Mouse (Mus musculus): ENCODE data around the gene Mtf2. TPM values are rescaled to one million over a fixed set of nuclear protein-coding genes. Genes with fewer than 3 reads are reported as not detected.
A peak's percentile ranks its signal among the peaks of the same experiment; 100 is the strongest.

The Mtf2 gene
- total and polyA plus RNA-seq, 2 experiments: 4.3 to 9.8 TPM

DNA sequence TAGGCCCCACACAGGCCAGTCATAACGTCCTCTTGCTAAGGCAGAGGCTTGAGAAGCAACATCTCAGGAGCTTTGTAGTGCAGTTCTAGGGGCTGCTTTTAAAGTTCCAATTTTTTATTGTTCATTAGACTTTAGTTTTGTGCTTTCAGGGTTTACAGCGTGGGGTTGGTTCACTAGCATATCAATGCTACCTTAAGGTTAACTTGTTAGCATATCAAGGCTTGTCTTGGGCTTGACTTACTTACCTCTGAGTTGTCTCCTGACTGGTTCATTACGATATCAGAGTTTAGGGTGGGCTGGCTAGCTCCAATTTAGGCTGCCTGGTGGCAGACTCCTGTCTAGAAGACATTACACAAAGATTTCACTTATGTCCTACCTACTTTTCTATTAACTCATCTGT, 32.2 kb downstream of the Mtf2 start:
- DNase-seq (ENCODE audit: extremely low read depth, low read depth, low spot score): no peak
- WGBS: 95% methylated on average over 3 of the region's 3 CpGs
- no peak overlapping the region for H3K27ac ChIP-seq (replicated peaks; ENCODE audit: insufficient read depth, low read depth, low read length)
- no peaks in the 10 kb centered on the region for H3K79me2 ChIP-seq (ENCODE audit: control insufficient read depth, insufficient read depth, low read length)
- no peak overlapping the region for H3K9ac ChIP-seq (ENCODE audit: low read depth, low read length)
- H3K36me3 ChIP-seq (ENCODE audit: control insufficient read depth, insufficient read depth, low read length): peaks cover 20% of the 10 kb centered on the region
- H3K4me1 ChIP-seq (ENCODE audit: control insufficient read depth, insufficient read depth, low read length): no peaks in the 10 kb centered on the region
- H3K4me3 ChIP-seq (ENCODE audit: insufficient read depth, low read depth, low read length): no peak overlapping the region
- no peaks in the 10 kb centered on the region for H3K27me3 ChIP-seq (ENCODE audit: control insufficient read depth, insufficient read depth, low read length)
- TF ChIP-seq POLR2A (IDR thresholded peaks at IDR 0.05; ENCODE audit: extremely low read depth, insufficient read depth, low read length) (no peak), CTCF (IDR thresholded peaks at IDR 0.05; ENCODE audit: low read depth, low read length) (no peak)

DNA sequence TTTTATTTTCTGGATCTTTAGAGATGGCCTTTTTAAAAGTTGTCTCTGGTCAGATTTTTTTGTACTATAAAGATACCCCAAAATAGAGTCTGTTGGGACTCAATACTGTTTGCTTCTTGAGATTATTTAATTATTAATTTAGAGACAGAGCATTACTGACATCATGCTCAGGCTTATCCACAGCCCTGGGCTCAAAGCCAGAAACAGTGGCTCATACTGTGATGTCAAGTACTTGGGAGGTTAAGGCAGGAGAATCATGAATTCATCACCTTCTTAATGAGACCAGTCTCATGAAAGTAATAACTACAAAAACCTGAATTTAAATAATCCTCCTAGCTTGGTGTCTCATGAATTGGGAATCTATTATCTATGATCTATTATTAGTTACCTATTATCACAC, 34.7 kb downstream of the Mtf2 start:
- Histone ChIP-seq H3K9ac (ENCODE audit: low read depth, low read length) (no peak overlapping the region), H3K79me2 (ENCODE audit: control insufficient read depth, insufficient read depth, low read length) (no peaks in the 10 kb centered on the region), H3K4me1 (ENCODE audit: control insufficient read depth, insufficient read depth, low read length) (no peaks in the 10 kb centered on the region), H3K27ac (replicated peaks; ENCODE audit: insufficient read depth, low read depth, low read length) (no peak overlapping the region), H3K27me3 (ENCODE audit: control insufficient read depth, insufficient read depth, low read length) (no peaks in the 10 kb centered on the region), H3K4me3 (ENCODE audit: insufficient read depth, low read depth, low read length) (no peak overlapping the region), H3K36me3 (ENCODE audit: control insufficient read depth, insufficient read depth, low read length) (peaks cover 23% of the 10 kb centered on the region)
- DNase-seq (ENCODE audit: extremely low read depth, low read depth, low spot score): no peak
- TF ChIP-seq POLR2A (IDR thresholded peaks at IDR 0.05; ENCODE audit: extremely low read depth, insufficient read depth, low read length): no peak
- TF ChIP-seq CTCF (IDR thresholded peaks at IDR 0.05; ENCODE audit: low read depth, low read length): no peak

GRCm38 (mm10) chr5:108104306-108104705, 38.8 kb downstream of the Mtf2 start:
- Histone ChIP-seq H3K79me2 (ENCODE audit: control insufficient read depth, insufficient read depth, low read length) (no peaks in the 10 kb centered on the region), H3K4me1 (ENCODE audit: control insufficient read depth, insufficient read depth, low read length) (no peaks in the 10 kb centered on the region; the same call in 1 of the 2 replicates), H3K27me3 (ENCODE audit: control insufficient read depth, insufficient read depth, low read length) (no peaks in the 10 kb centered on the region), H3K9ac (ENCODE audit: low read depth, low read length) (no peak overlapping the region), H3K27ac (replicated peaks; ENCODE audit: insufficient read depth, low read depth, low read length) (no peak overlapping the region), H3K36me3 (ENCODE audit: control insufficient read depth, insufficient read depth, low read length) (peaks cover 25% of the 10 kb centered on the region), H3K4me3 (ENCODE audit: insufficient read depth, low read depth, low read length) (no peak overlapping the region)
- DNase-seq (ENCODE audit: extremely low read depth, low read depth, low spot score): no peak
- no peak for TF ChIP-seq POLR2A (IDR thresholded peaks at IDR 0.05; ENCODE audit: extremely low read depth, insufficient read depth, low read length)
- WGBS: 86% methylated on average over 5 of the region's 5 CpGs

DNA sequence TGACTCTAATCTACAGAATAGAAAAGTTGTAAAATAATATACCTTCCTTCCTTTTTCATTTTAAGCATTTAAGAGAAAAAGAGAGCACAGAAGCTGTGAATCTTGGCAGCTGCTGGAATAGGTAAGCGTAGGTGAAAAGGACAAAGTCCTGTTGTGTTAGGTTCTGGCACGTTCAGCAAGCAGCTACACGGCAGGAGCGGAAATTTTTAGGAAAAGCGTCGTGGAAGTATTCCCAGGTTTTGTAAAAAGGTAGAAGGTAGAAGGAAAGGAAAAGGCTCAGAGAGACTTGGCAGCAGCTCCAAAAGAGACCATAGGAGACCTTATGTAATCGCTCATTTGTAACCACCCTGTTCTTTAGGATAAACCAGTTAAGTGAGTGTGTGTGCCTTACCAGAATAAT, 43.9 kb downstream of the Mtf2 start:
- Histone ChIP-seq H3K36me3 (ENCODE audit: control insufficient read depth, insufficient read depth, low read length) (peaks cover 15% of the 10 kb centered on the region), H3K4me1 (ENCODE audit: control insufficient read depth, insufficient read depth, low read length) (peaks cover 2% of the 10 kb centered on the region; the same call in 1 of the 2 replicates), H3K27ac (replicated peaks; ENCODE audit: insufficient read depth, low read depth, low read length) (no peak overlapping the region), H3K9ac (ENCODE audit: low read depth, low read length) (peak overlapping the region; percentile 60), H3K27me3 (ENCODE audit: control insufficient read depth, insufficient read depth, low read length) (no peaks in the 10 kb centered on the region), H3K79me2 (ENCODE audit: control insufficient read depth, insufficient read depth, low read length) (no peaks in the 10 kb centered on the region), H3K4me3 (ENCODE audit: insufficient read depth, low read depth, low read length) (peak overlapping the region; percentile 20)
- WGBS: 38% methylated on average over 7 of the region's 7 CpGs
- peak; percentile 88 for DNase-seq (ENCODE audit: extremely low read depth, low read depth, low spot score)
- TF ChIP-seq POLR2A (IDR thresholded peaks at IDR 0.05; ENCODE audit: extremely low read depth, insufficient read depth, low read length) (no peak), CTCF (IDR thresholded peaks at IDR 0.05; ENCODE audit: low read depth, low read length) (no peak)

GRCm38 (mm10) chr5:108117693-108118092, 52.2 kb downstream of the Mtf2 start:
- no peak overlapping the region for H3K27ac ChIP-seq (replicated peaks; ENCODE audit: insufficient read depth, low read depth, low read length)
- H3K79me2 ChIP-seq (ENCODE audit: control insufficient read depth, insufficient read depth, low read length): no peaks in the 10 kb centered on the region
- peaks cover 11% of the 10 kb centered on the region for H3K36me3 ChIP-seq (ENCODE audit: control insufficient read depth, insufficient read depth, low read length)
- DNase-seq (ENCODE audit: extremely low read depth, low read depth, low spot score): no peak
- 95% methylated on average over 4 of the region's 4 CpGs for WGBS
- TF ChIP-seq CTCF (IDR thresholded peaks at IDR 0.05; ENCODE audit: low read depth, low read length) (no peak), POLR2A (IDR thresholded peaks at IDR 0.05; ENCODE audit: extremely low read depth, insufficient read depth, low read length) (no peak)
- H3K9ac ChIP-seq (ENCODE audit: low read depth, low read length): no peak overlapping the region
- H3K4me1 ChIP-seq (ENCODE audit: control insufficient read depth, insufficient read depth, low read length): no peaks in the 10 kb centered on the region
- no peak overlapping the region for H3K4me3 ChIP-seq (ENCODE audit: insufficient read depth, low read depth, low read length)
- no peaks in the 10 kb centered on the region for H3K27me3 ChIP-seq (ENCODE audit: control insufficient read depth, insufficient read depth, low read length)

- H3K4me1 ChIP-seq (ENCODE audit: control insufficient read depth, insufficient read depth, low read length): no peaks in the 10 kb centered on the region
- TF ChIP-seq CTCF (IDR thresholded peaks at IDR 0.05; ENCODE audit: low read depth, low read length): no peak
- TF ChIP-seq POLR2A (IDR thresholded peaks at IDR 0.05; ENCODE audit: extremely low read depth, insufficient read depth, low read length): no peak
- H3K4me3 ChIP-seq (ENCODE audit: insufficient read depth, low read depth, low read length): no peak overlapping the region
- H3K9ac ChIP-seq (ENCODE audit: low read depth, low read length): no peak overlapping the region
- no peak overlapping the region for H3K27ac ChIP-seq (replicated peaks; ENCODE audit: insufficient read depth, low read depth, low read length)
- 90% methylated on average over 9 of the region's 9 CpGs for WGBS
- no peaks in the 10 kb centered on the region for H3K79me2 ChIP-seq (ENCODE audit: control insufficient read depth, insufficient read depth, low read length)
- DNase-seq (ENCODE audit: extremely low read depth, low read depth, low spot score): no peak
- H3K36me3 ChIP-seq (ENCODE audit: control insufficient read depth, insufficient read depth, low read length): peaks cover 18% of the 10 kb centered on the region
- H3K27me3 ChIP-seq (ENCODE audit: control insufficient read depth, insufficient read depth, low read length): no peaks in the 10 kb centered on the region
Observed at GRCm38 (mm10) chr5:108120221-108120900, 54.9 kb downstream of the Mtf2 start.

Measured in liver, adult 2 months (tissue).